Mouse (Mus musculus) kidney, postnatal 0 days (tissue): Measurements from ENCODE around the gene Ippk. TPM values are rescaled to one million over a fixed set of nuclear protein-coding genes. Genes with fewer than 3 reads are reported as not detected.
A peak's percentile ranks its signal among the peaks of the same experiment; 100 is the strongest.

Experiments used
- ATAC-seq: fragments of 200-750 bp; cut with Nextera tagmentation; replicated peaks from 2 replicates; pipeline ENCODE4 v1.8.0; 2017; ENCODE audit warnings: low read depth, moderate number of reproducible peaks, moderate TSS enrichment, moderate library complexity; ENCODE audit not compliant: low FRiP score
- DNase-seq: peaks from one replicate; pipeline ENCODE4 v3.0.0-alpha.2; 2016; ENCODE audit warnings: low spot score
- H3K27ac ChIP-seq: fragments of 300-500 bp; sonication (generic); 2 replicates; pipeline ENCODE4 v1.5.1; 2014; ENCODE audit warnings: mild to moderate bottlenecking
- H3K27me3 ChIP-seq: fragments of 300-500 bp; sonication (generic); 2 replicates; pipeline ENCODE4 v1.6.1; 2014; ENCODE audit warnings: low read length, mixed read lengths; ENCODE audit not compliant: insufficient read depth
- H3K36me3 ChIP-seq: fragments of 300-500 bp; sonication (generic); 2 replicates; pipeline ENCODE4 v1.6.1; 2014; ENCODE audit warnings: low read length, mixed read lengths; ENCODE audit not compliant: insufficient read depth
- H3K4me1 ChIP-seq: fragments of 300-500 bp; sonication (generic); replicated peaks from 2 replicates; pipeline ENCODE4 v1.6.1; 2014; ENCODE audit warnings: antibody characterized with exemption, low read length, mixed read lengths; ENCODE audit not compliant: insufficient read depth
- H3K4me2 ChIP-seq: fragments of 300-500 bp; sonication (generic); 2 replicates; pipeline ENCODE4 v1.6.1; 2014; ENCODE audit warnings: mild to moderate bottlenecking, low read length, moderate library complexity, mixed read lengths
- H3K4me3 ChIP-seq: fragments of 300-500 bp; sonication (generic); replicated peaks from 2 replicates; pipeline ENCODE4 v1.5.1; 2014; ENCODE audit warnings: low read depth, low read length
- H3K9ac ChIP-seq: fragments of 300-500 bp; sonication (generic); 2 replicates; pipeline ENCODE4 v1.6.1; 2014; ENCODE audit warnings: low read depth, low read length
- H3K9me3 ChIP-seq: fragments of 300-500 bp; sonication (generic); replicated peaks from 2 replicates; pipeline ENCODE4 v1.6.1; 2016; ENCODE audit warnings: low read length, inconsistent platforms, mixed read lengths
- CTCF ChIP-seq: IDR thresholded peaks from 2 replicates; pipeline ENCODE4 v1.5.1; 2016; ENCODE audit warnings: antibody characterized with exemption, low read depth, mild to moderate bottlenecking, moderate library complexity
- WGBS: fragments of 180-500 bp; shearing (Covaris S2); extraction: QIAGEN DNeasy Blood & Tissue Kit; methylation state at CpG from one replicate; pipeline ENCODE4 v1.1.7; 2014; 5-methylcytosine and 5-hydroxymethylcytosine counted together
- polyA plus RNA-seq: library from polyadenylated mRNA; unstranded; fragments of >200 nt; fragmentation: Nextera tagmentation; extraction: Ambion mirVana; gene quantifications from 2 replicates; pipeline ENCODE4 v1.2.1, GENCODE M21; 2015

Gene Ippk
- polyA plus RNA-seq, 1 experiment from 2014 or later = 13.5 TPM

GRCm38 (mm10) chr13:49379301-49379700 lies 41.7 kb upstream of the Ippk start:
- Histone ChIP-seq H3K9ac (no peak overlapping the region), H3K4me2 (no peak overlapping the region), H3K9me3 (no peaks in the 10 kb centered on the region), H3K27ac (no peak overlapping the region), H3K27me3 (no peaks in the 10 kb centered on the region), H3K4me1 (0 out of 2 replicates have a peak, but pooled peaks cover 3% of the 10 kb centered on the region), H3K36me3 (peaks cover 79% of the 10 kb centered on the region), H3K4me3 (no peak overlapping the region)
- 96% methylated on average over 20 of the region's 20 CpGs for WGBS
- TF ChIP-seq CTCF = no peak
- ATAC-seq (no peak), DNase-seq (no peak)

GRCm38 (mm10) chr13:49381230-49381629 lies 39.8 kb upstream of the Ippk start:
- no peaks in the 10 kb centered on the region for H3K27me3 ChIP-seq
- DNase-seq (peak; percentile 92), ATAC-seq (peak; percentile 57)
- 18% methylated on average over 3 of the region's 3 CpGs for WGBS
- H3K27ac ChIP-seq = peak overlapping the region; percentile 50; the same call in 1 of the 2 replicates
- H3K9ac ChIP-seq = no peak overlapping the region
- H3K4me3 ChIP-seq = no peak overlapping the region
- H3K4me2 ChIP-seq = no peak overlapping the region
- peaks cover 80% of the 10 kb centered on the region for H3K36me3 ChIP-seq
- no peaks in the 10 kb centered on the region for H3K4me1 ChIP-seq
- H3K9me3 ChIP-seq = no peaks in the 10 kb centered on the region
- TF ChIP-seq CTCF = peak; percentile 98

- H3K4me3 ChIP-seq = no peak overlapping the region
- H3K36me3 ChIP-seq = peaks cover 68% of the 10 kb centered on the region
- no peak for TF ChIP-seq CTCF
- no peak overlapping the region for H3K4me2 ChIP-seq
- H3K27ac ChIP-seq = no peak overlapping the region
- DNase-seq (no peak), ATAC-seq (no peak)
- no peaks in the 10 kb centered on the region for H3K27me3 ChIP-seq
- no peak overlapping the region for H3K9ac ChIP-seq
- H3K9me3 ChIP-seq = no peaks in the 10 kb centered on the region
- H3K4me1 ChIP-seq = no peaks in the 10 kb centered on the region
- 91% methylated on average over 23 of the region's 23 CpGs for WGBS
These were observed 38.1 kb upstream of the Ippk start for GRCm38 (mm10) chr13:49382997-49383396.

- DNase-seq (peak; percentile 44), ATAC-seq (no peak)
- Histone ChIP-seq H3K9me3 (no peaks in the 10 kb centered on the region), H3K4me2 (no peak overlapping the region), H3K36me3 (peaks cover 50% of the 10 kb centered on the region), H3K27me3 (no peaks in the 10 kb centered on the region), H3K9ac (no peak overlapping the region), H3K4me3 (no peak overlapping the region), H3K4me1 (no peaks in the 10 kb centered on the region), H3K27ac (no peak overlapping the region; the same call in 1 of the 2 replicates)
- no peak for TF ChIP-seq CTCF
- 70% methylated on average over 16 of the region's 16 CpGs for WGBS
These were observed 36.1 kb upstream of the Ippk start for GRCm38 (mm10) chr13:49384751-49385463.

- ATAC-seq (no peak), DNase-seq (no peak)
- no peak overlapping the region for H3K27ac ChIP-seq
- peak; percentile 57 for TF ChIP-seq CTCF
- no peak overlapping the region for H3K4me2 ChIP-seq
- no peaks in the 10 kb centered on the region for H3K9me3 ChIP-seq
- no peak overlapping the region for H3K4me3 ChIP-seq
- no peaks in the 10 kb centered on the region for H3K4me1 ChIP-seq
- H3K27me3 ChIP-seq = no peaks in the 10 kb centered on the region
- H3K9ac ChIP-seq = no peak overlapping the region
- WGBS = 97% methylated on average over 2 of the region's 2 CpGs
- H3K36me3 ChIP-seq = peaks cover 4% of the 10 kb centered on the region; the same call in 1 of the 2 replicates
These were observed 29.7 kb upstream of the Ippk start for GRCm38 (mm10) chr13:49391374-49391773.

GRCm38 (mm10) chr13:49393579-49393978 lies 27.5 kb upstream of the Ippk start:
- DNase-seq (no peak), ATAC-seq (no peak)
- no peak overlapping the region for H3K9ac ChIP-seq
- no peaks in the 10 kb centered on the region for H3K4me1 ChIP-seq
- no peak overlapping the region for H3K4me2 ChIP-seq
- no peaks in the 10 kb centered on the region for H3K36me3 ChIP-seq
- H3K4me3 ChIP-seq = no peak overlapping the region
- H3K27ac ChIP-seq = no peak overlapping the region
- H3K27me3 ChIP-seq = no peaks in the 10 kb centered on the region
- TF ChIP-seq CTCF = no peak
- 76% methylated on average over 1 of the region's 1 CpGs for WGBS
- H3K9me3 ChIP-seq = no peaks in the 10 kb centered on the region
